Mouse (Mus musculus) bone marrow macrophage, adult 2 months (primary cell): ENCODE data around the gene Mtmr4.

Experiments
- CTCF ChIP-seq: IDR thresholded peaks from 2 replicates; pipeline ENCODE4 v1.5.1; 2012; ENCODE audit warnings: low read depth, mild to moderate bottlenecking, low read length, moderate library complexity
- POLR2A ChIP-seq: IDR thresholded peaks from 2 replicates; pipeline ENCODE4 v1.6.1; 2012; ENCODE audit warnings: mild to moderate bottlenecking, low read depth, low read length, borderline replicate concordance

- TF ChIP-seq POLR2A (no peak), CTCF (no peak)
Observed at GRCm38 (mm10) chr11:87642865-87643264, 50.9 kb downstream of the Mtmr4 start.
